Mouse (Mus musculus): ENCODE results near the gene Mtrex. TPM values are rescaled to one million over a fixed set of nuclear protein-coding genes. Genes with fewer than 3 reads are reported as not detected.

The Mtrex gene
- total and polyA plus RNA-seq, 2 experiments from 2014 or later, result 18.8 to 38.8 TPM

DNA sequence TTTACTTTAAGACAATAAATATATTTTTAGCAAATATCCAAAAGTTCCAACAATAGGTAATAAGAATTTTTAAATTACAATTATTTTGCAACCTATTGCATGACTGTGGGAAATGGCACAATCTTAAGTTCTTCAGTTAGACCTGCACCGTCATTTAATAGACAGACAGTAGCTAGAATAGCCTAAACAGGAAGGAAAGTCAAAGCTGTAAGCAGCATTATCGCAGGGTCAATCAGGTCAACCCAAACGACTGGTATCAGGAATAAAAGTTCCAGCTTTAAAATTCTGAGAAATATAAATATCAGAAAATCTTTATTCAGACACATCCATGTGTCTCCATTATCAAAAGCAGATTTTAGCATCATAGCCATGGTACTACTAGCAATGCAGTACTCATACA lies 6.3 kb downstream of the Mtrex start:
- H3K9ac ChIP-seq (replicated peaks; ENCODE audit: low read length), result no peak overlapping the region
- H3K4me1 ChIP-seq (ENCODE audit: insufficient read depth, low read length), result peaks cover 2% of the 10 kb centered on the region
- H3K27ac ChIP-seq, result no peak overlapping the region
- TF ChIP-seq CTCF (IDR thresholded peaks at IDR 0.05; ENCODE audit: low read depth), result no peak
- H3K9me3 ChIP-seq (ENCODE audit: low read length), result no peaks in the 10 kb centered on the region
- H3K36me3 ChIP-seq (ENCODE audit: insufficient read depth, low read length), result peaks cover 16% of the 10 kb centered on the region; the same call in 1 of the 2 replicates
- no peak overlapping the region for H3K4me2 ChIP-seq (ENCODE audit: low read depth, low read length)
- 86% methylated on average over 3 of the region's 3 CpGs for WGBS
- no peaks in the 10 kb centered on the region for H3K27me3 ChIP-seq (ENCODE audit: insufficient read depth, low read length)
- no peak overlapping the region for H3K4me3 ChIP-seq (ENCODE audit: low read length)
- DNase-seq (ENCODE audit: low spot score) (no peak), ATAC-seq (no peak)

DNA sequence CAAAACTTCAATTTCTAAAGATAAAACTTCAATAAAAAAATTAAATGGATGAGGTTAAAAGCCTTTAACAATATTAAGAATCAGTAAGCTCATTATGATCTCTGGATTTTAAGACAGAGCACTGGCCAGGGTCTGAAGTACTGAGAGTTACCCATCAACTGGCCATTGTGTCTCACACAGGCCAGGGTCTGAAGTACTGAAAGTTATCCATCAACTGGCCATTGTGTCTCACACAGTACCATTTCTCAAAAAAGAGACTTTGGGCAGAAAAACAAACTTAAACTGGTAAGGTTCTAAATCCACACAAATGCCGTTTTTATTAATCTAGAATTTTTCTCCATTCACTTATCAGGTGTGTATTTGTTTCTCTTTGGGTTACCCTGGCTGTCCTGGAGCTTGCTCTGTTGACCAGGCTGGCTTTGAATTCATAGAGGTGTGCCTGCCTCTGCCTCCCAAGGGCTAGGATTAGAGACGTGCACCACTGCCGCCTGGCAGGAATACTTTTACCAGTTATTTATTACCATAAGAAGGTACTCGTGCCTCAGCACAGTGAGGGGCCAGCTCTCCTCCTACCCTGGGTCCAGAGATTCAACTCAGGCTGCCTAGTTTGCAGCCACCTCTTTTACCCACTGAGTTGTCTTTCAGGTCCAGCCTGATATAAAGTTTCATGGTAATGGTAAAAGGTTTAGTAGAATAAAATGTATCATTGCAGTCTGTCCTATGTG lies 7.9 kb downstream of the Mtrex start:
- Histone ChIP-seq H3K4me2 (ENCODE audit: low read depth, low read length) (no peak overlapping the region), H3K4me3 (ENCODE audit: low read length) (no peak overlapping the region), H3K4me1 (ENCODE audit: insufficient read depth, low read length) (no peaks in the 10 kb centered on the region), H3K36me3 (ENCODE audit: insufficient read depth, low read length) (peaks cover 16% of the 10 kb centered on the region; the same call in 1 of the 2 replicates), H3K9me3 (ENCODE audit: low read length) (no peaks in the 10 kb centered on the region), H3K27me3 (ENCODE audit: insufficient read depth, low read length) (no peaks in the 10 kb centered on the region), H3K9ac (replicated peaks; ENCODE audit: low read length) (no peak overlapping the region), H3K27ac (no peak overlapping the region)
- DNase-seq (ENCODE audit: low spot score) (no peak), ATAC-seq (no peak)
- 88% methylated on average over 4 of the region's 4 CpGs for WGBS
- no peak for TF ChIP-seq CTCF (IDR thresholded peaks at IDR 0.05; ENCODE audit: low read depth)

DNA sequence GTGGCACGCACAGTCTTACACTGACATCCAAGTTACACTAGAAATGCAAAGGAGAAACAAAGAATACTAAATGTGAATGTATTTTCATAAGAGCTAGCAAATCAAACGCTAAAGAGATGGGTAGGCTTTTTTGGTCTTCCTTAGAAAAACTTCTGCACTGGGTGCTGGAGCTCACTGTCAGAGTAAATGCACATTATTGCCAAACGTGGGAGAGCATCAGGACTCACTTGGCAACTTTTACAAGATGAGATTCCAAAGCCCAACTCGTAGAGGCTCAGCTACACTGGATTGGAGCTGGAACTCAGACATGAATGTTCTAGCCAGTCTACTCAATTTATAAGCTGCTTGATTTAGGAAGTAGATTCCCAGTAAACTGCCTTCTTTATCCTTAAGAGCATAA lies 16.8 kb downstream of the Mtrex start:
- Histone ChIP-seq H3K4me1 (ENCODE audit: insufficient read depth, low read length) (no peaks in the 10 kb centered on the region), H3K27ac (no peak overlapping the region), H3K27me3 (ENCODE audit: insufficient read depth, low read length) (no peaks in the 10 kb centered on the region), H3K36me3 (ENCODE audit: insufficient read depth, low read length) (peaks cover 11% of the 10 kb centered on the region), H3K9ac (replicated peaks; ENCODE audit: low read length) (no peak overlapping the region), H3K4me2 (ENCODE audit: low read depth, low read length) (no peak overlapping the region), H3K9me3 (ENCODE audit: low read length) (no peaks in the 10 kb centered on the region), H3K4me3 (ENCODE audit: low read length) (no peak overlapping the region)
- no peak for TF ChIP-seq CTCF (IDR thresholded peaks at IDR 0.05; ENCODE audit: low read depth)
- 89% methylated on average over 4 of the region's 4 CpGs for WGBS
- ATAC-seq (no peak), DNase-seq (ENCODE audit: low spot score) (no peak)

- Histone ChIP-seq H3K4me2 (ENCODE audit: low read depth, low read length) (no peak overlapping the region), H3K4me1 (ENCODE audit: insufficient read depth, low read length) (no peaks in the 10 kb centered on the region), H3K27me3 (ENCODE audit: insufficient read depth, low read length) (no peaks in the 10 kb centered on the region), H3K4me3 (ENCODE audit: low read length) (no peak overlapping the region), H3K36me3 (ENCODE audit: insufficient read depth, low read length) (peaks cover 11% of the 10 kb centered on the region), H3K27ac (no peak overlapping the region), H3K9me3 (ENCODE audit: low read length) (no peaks in the 10 kb centered on the region), H3K9ac (replicated peaks; ENCODE audit: low read length) (no peak overlapping the region)
- 70% methylated on average over 4 of the region's 4 CpGs for WGBS
- ATAC-seq (no peak), DNase-seq (ENCODE audit: low spot score) (peak; percentile 68)
- peak; percentile 83 for TF ChIP-seq CTCF (IDR thresholded peaks at IDR 0.05; ENCODE audit: low read depth)
Measured at GRCm38 (mm10) chr13:112909663-112910062, 17.5 kb downstream of the Mtrex start.

- Histone ChIP-seq H3K27ac (no peak overlapping the region), H3K4me2 (ENCODE audit: low read depth, low read length) (no peak overlapping the region), H3K9me3 (ENCODE audit: low read length) (no peaks in the 10 kb centered on the region), H3K36me3 (ENCODE audit: insufficient read depth, low read length) (peaks cover 28% of the 10 kb centered on the region; the same call in 1 of the 2 replicates), H3K4me3 (ENCODE audit: low read length) (no peak overlapping the region), H3K4me1 (ENCODE audit: insufficient read depth, low read length) (no peaks in the 10 kb centered on the region), H3K9ac (replicated peaks; ENCODE audit: low read length) (no peak overlapping the region), H3K27me3 (ENCODE audit: insufficient read depth, low read length) (no peaks in the 10 kb centered on the region)
- ATAC-seq (no peak), DNase-seq (ENCODE audit: low spot score) (no peak)
- 91% methylated on average over 3 of the region's 3 CpGs for WGBS
- TF ChIP-seq CTCF (IDR thresholded peaks at IDR 0.05; ENCODE audit: low read depth), result no peak
Measured at GRCm38 (mm10) chr13:112902176-112902575, 25.0 kb downstream of the Mtrex start.

GRCm38 (mm10) chr13:112887234-112887633 lies 40.0 kb downstream of the Mtrex start:
- H3K27me3 ChIP-seq (ENCODE audit: insufficient read depth, low read length), result no peaks in the 10 kb centered on the region
- H3K4me3 ChIP-seq (ENCODE audit: low read length), result no peak overlapping the region
- no peak overlapping the region for H3K9ac ChIP-seq (replicated peaks; ENCODE audit: low read length)
- 93% methylated on average over 12 of the region's 12 CpGs for WGBS
- DNase-seq (ENCODE audit: low spot score), result no peak
- H3K27ac ChIP-seq, result no peak overlapping the region
- TF ChIP-seq CTCF (IDR thresholded peaks at IDR 0.05; ENCODE audit: low read depth), result no peak
- no peaks in the 10 kb centered on the region for H3K9me3 ChIP-seq (ENCODE audit: low read length)
- H3K4me2 ChIP-seq (ENCODE audit: low read depth, low read length), result no peak overlapping the region
- H3K36me3 ChIP-seq (ENCODE audit: insufficient read depth, low read length), result peaks cover 63% of the 10 kb centered on the region
- no peak for ATAC-seq
- H3K4me1 ChIP-seq (ENCODE audit: insufficient read depth, low read length), result no peaks in the 10 kb centered on the region

All from hindbrain, postnatal 0 days (tissue).